Mouse (Mus musculus) embryonic stem cell, embryonic (primary cell): ENCODE measurements around the gene Tas2r144.

Experiments used
- CTCF ChIA-PET, 4 experiments: fragments of 300-600 bp in 2 of 4; fragments of 350-600 bp in 2 of 4; sonication (Branson Sonifier 250); formaldehyde crosslinking; loops; one replicate each; lab custom pipeline; 2022; ENCODE audit warnings: inconsistent platforms in 2 of 4; lab: Charles Lee
- POLR2A ChIA-PET, 4 experiments: fragments of 300-600 bp in 2 of 4; fragments of 350-600 bp in 2 of 4; sonication (Branson Sonifier 250); formaldehyde crosslinking; loops; one replicate each; lab custom pipeline; 2022; ENCODE audit warnings: antibody characterized with exemption in 4 of 4, inconsistent platforms in 1 of 4; lab: Charles Lee

Tas2r144 gene

GRCm38 (mm10) chr6:42215028-42215427 lies at the start of gene Tas2r144:
TSS of gene Tas2r144 (plus strand) at chr6:42215328.
- CTCF ChIA-PET = interaction anchor here in 1 of 4 experiments (0.7 kb wide), 1 partner anchor 244 kb away, joined by 3 read pairs; no protein-coding TSS in a partner anchor
- POLR2A ChIA-PET = interaction anchor here in 1 of 4 experiments (0.6 kb wide), 1 partner anchor 17 kb away, joined by 3 read pairs; no protein-coding TSS in a partner anchor

GRCm38 (mm10) chr6:42182462-42182861 lies 32.7 kb upstream of the Tas2r144 start:
- POLR2A ChIA-PET = interaction anchor here in 1 of 4 experiments (0.6 kb wide), 1 partner anchor 617 kb away, joined by 3 read pairs; no protein-coding TSS in a partner anchor
- CTCF ChIA-PET = no interaction called here

- ChIA-PET CTCF (interaction anchor here in 2 of 4 experiments (0.6 to 1.2 kb wide), 2 partner anchors 185 to 459 kb away, joined by 3 to 8 read pairs; partner anchors contain the start of gene Tcaf2 (in 1 of the 2)), POLR2A (no interaction called here)
These were observed 28.9 kb upstream of the Tas2r144 start for GRCm38 (mm10) chr6:42186230-42186629.

GRCm38 (mm10) chr6:42197710-42198109 lies 17.4 kb upstream of the Tas2r144 start:
- POLR2A ChIA-PET = no interaction called here

GRCm38 (mm10) chr6:42199498-42199897 lies 15.6 kb upstream of the Tas2r144 start:
- ChIA-PET POLR2A (no interaction called here), CTCF (no interaction called here)

More at GRCm38 (mm10) chr6:42197710-42198109, 17.4 kb upstream of the Tas2r144 start:
- CTCF ChIA-PET = no interaction called here

- ChIA-PET CTCF (no interaction called here), POLR2A (no interaction called here)
These were observed 7.2 kb downstream of the Tas2r144 start for GRCm38 (mm10) chr6:42222286-42222685.

- ChIA-PET CTCF (interaction anchor here in 1 of 4 experiments (0.7 kb wide), 1 partner anchor 39 kb away, joined by 3 read pairs; no protein-coding TSS in a partner anchor), POLR2A (no interaction called here)
These were observed 9.9 kb downstream of the Tas2r144 start for GRCm38 (mm10) chr6:42225046-42225445.

GRCm38 (mm10) chr6:42227240-42228101 lies 12.3 kb downstream of the Tas2r144 start:
- CTCF ChIA-PET = interaction anchor here (0.6 to 1.8 kb wide), 20 partner anchors 19 to 1109 kb away, joined by 3 to 14 read pairs (median 4); partner anchors contain the start of genes Casp2 (in 3 of the 4), Fam131b (in 2 of the 4) and Tcaf2 (in 1 of the 4)

GRCm38 (mm10) chr6:42229610-42230009 lies 14.5 kb downstream of the Tas2r144 start:
- ChIA-PET CTCF (interaction anchor here in 1 of 4 experiments (0.7 kb wide), 1 partner anchor 201 kb away, joined by 3 read pairs; no protein-coding TSS in a partner anchor), POLR2A (interaction anchor here in 1 of 4 experiments (0.6 kb wide), 1 partner anchor 630 kb away, joined by 4 read pairs; no protein-coding TSS in a partner anchor)

More at GRCm38 (mm10) chr6:42227240-42228101, 12.3 kb downstream of the Tas2r144 start:
- POLR2A ChIA-PET = no interaction called here

GRCm38 (mm10) chr6:42231191-42231590 lies 16.1 kb downstream of the Tas2r144 start:
- ChIA-PET POLR2A (interaction anchor here in 1 of 4 experiments (1.2 kb wide), 1 partner anchor 452 kb away, joined by 3 read pairs; no protein-coding TSS in a partner anchor), CTCF (no interaction called here)

GRCm38 (mm10) chr6:42237276-42237805 lies 22.2 kb downstream of the Tas2r144 start:
- ChIA-PET POLR2A (no interaction called here), CTCF (no interaction called here)

- CTCF ChIA-PET = no interaction called here
- POLR2A ChIA-PET = no interaction called here
These were observed 26.4 kb downstream of the Tas2r144 start for GRCm38 (mm10) chr6:42241311-42242045.

GRCm38 (mm10) chr6:42245711-42246353 lies 30.7 kb downstream of the Tas2r144 start, which contains the start of gene Gstk1:
TSS of gene Gstk1 (plus strand) at chr6:42245935.
- ChIA-PET CTCF (interaction anchor here in 2 of 4 experiments (0.6 to 1.3 kb wide), 5 partner anchors 13 to 1061 kb away, joined by 3 read pairs; partner anchors contain the start of gene Casp2 (in 1 of the 2)), POLR2A (interaction anchor here in 2 of 4 experiments (0.7 to 1.6 kb wide), 4 partner anchors 10 to 79 kb away, joined by 3 to 7 read pairs (median 4); partner anchors contain the start of gene Casp2 (in 2 of the 2))

GRCm38 (mm10) chr6:42247173-42247572 lies 32.0 kb downstream of the Tas2r144 start:
- ChIA-PET POLR2A (interaction anchor here in 2 of 4 experiments (0.7 to 1.1 kb wide), 3 partner anchors 16 to 110 kb away, joined by 3 read pairs; no protein-coding TSS in a partner anchor), CTCF (interaction anchor here in 3 of 4 experiments (0.6 to 1.5 kb wide), 4 partner anchors 9 to 76 kb away, joined by 3 to 18 read pairs (median 4); no protein-coding TSS in a partner anchor)

- CTCF ChIA-PET = interaction anchor here in 1 of 4 experiments (1.5 kb wide), 1 partner anchor 8 kb away, joined by 3 read pairs; no protein-coding TSS in a partner anchor
- POLR2A ChIA-PET = no interaction called here
These were observed 32.9 kb downstream of the Tas2r144 start for GRCm38 (mm10) chr6:42247981-42248380.

- ChIA-PET POLR2A (interaction anchor here in 1 of 4 experiments (0.7 kb wide), 1 partner anchor 47 kb away, joined by 5 read pairs; no protein-coding TSS in a partner anchor), CTCF (interaction anchor here in 1 of 4 experiments (0.7 kb wide), 1 partner anchor 83 kb away, joined by 5 read pairs; no protein-coding TSS in a partner anchor)
These were observed 36.7 kb downstream of the Tas2r144 start for GRCm38 (mm10) chr6:42251791-42252190.

GRCm38 (mm10) chr6:42253103-42253502 lies 38.0 kb downstream of the Tas2r144 start:
- ChIA-PET CTCF (no interaction called here), POLR2A (no interaction called here)
